Mouse (Mus musculus): ENCODE results near the gene Ehd4. TPM values are rescaled to one million over a fixed set of nuclear protein-coding genes. Genes with fewer than 3 reads are reported as not detected.

Ehd4 gene
- total and polyA plus RNA-seq, 3 experiments: 8.1 to 27.7 (median 9.8) TPM

GRCm38 (mm10) chr2:120114977-120115376, 39.4 kb downstream of the Ehd4 start:
- H3K79me2 ChIP-seq (replicated peaks; ENCODE audit: control insufficient read depth, extremely low read depth, insufficient read depth, poor library complexity, severe bottlenecking): no peaks in the 10 kb centered on the region
- H3K9me3 ChIP-seq (replicated peaks; ENCODE audit: low read length): no peaks in the 10 kb centered on the region
- H3K4me2 ChIP-seq (ENCODE audit: insufficient read depth, low read depth, poor library complexity, severe bottlenecking): no peak overlapping the region
- dilution Hi-C loops (cut with MboI; ENCODE audit: extremely low pct_ligation_motif_present, extremely low pct_unique_long_range_greater_than_20kb, low sequenced_read_pairs): no loop called here
- in situ Hi-C loops (cut with MboI; ENCODE audit: low pct_ligation_motif_present, low pct_unique_long_range_greater_than_20kb, low sequenced_read_pairs): no loop called here
- H3K27me3 ChIP-seq (replicated peaks): no peaks in the 10 kb centered on the region
- no peak overlapping the region for H3K4me3 ChIP-seq (replicated peaks in 1 of 3; ENCODE audit: low read depth in 2 of 3, low read length in 2 of 3, poor library complexity in 1 of 3)
- DNase-seq (ENCODE audit: extremely low read depth): no peak
- no peak overlapping the region for H3K9ac ChIP-seq (ENCODE audit: insufficient read depth, low read depth)
- TF ChIP-seq IRF4 (IDR thresholded peaks at IDR 0.05; ENCODE audit: low read depth, low read length) (no peak), HCFC1 (IDR thresholded peaks at IDR 0.05; ENCODE audit: low read depth, low read length) (no peak), EP300 (IDR thresholded peaks at IDR 0.05; ENCODE audit: low read length) (no peak), NRF1 (IDR thresholded peaks at IDR 0.05; ENCODE audit: low read depth, low read length) (no peak), ZNF384 (IDR thresholded peaks at IDR 0.05; ENCODE audit: low read depth, low read length) (no peak), CHD2 (IDR thresholded peaks at IDR 0.05; ENCODE audit: low read length) (no peak), MAFK (IDR thresholded peaks at IDR 0.05; ENCODE audit: insufficient replicate concordance, low read length) (no peak), POLR2AphosphoS2 (IDR thresholded peaks at IDR 0.05; ENCODE audit: low read depth, low read length) (no peak), CTCF (conservative IDR thresholded peaks at IDR 0.05 in 1 of 2, IDR thresholded peaks at IDR 0.05 in 1 of 2; ENCODE audit: low read depth in 2 of 2, low read length in 2 of 2) (no peak), TCF12 (IDR thresholded peaks at IDR 0.05; ENCODE audit: low read depth, low read length) (no peak), CHD1 (IDR thresholded peaks at IDR 0.05; ENCODE audit: low read depth, low read length) (no peak), ZC3H11A (IDR thresholded peaks at IDR 0.05; ENCODE audit: low read depth, low read length) (no peak), ETS1 (conservative IDR thresholded peaks at IDR 0.05; ENCODE audit: low read depth, low read length) (no peak), RCOR1 (conservative IDR thresholded peaks at IDR 0.05; ENCODE audit: low read depth, low read length) (no peak), MAX (IDR thresholded peaks at IDR 0.05; ENCODE audit: low read length) (no peak), GABPA (IDR thresholded peaks at IDR 0.05; ENCODE audit: insufficient replicate concordance, low read depth, low read length) (no peak), JUND (conservative IDR thresholded peaks at IDR 0.05; ENCODE audit: low read depth, low read length) (no peak), MYC (IDR thresholded peaks at IDR 0.05; ENCODE audit: low read depth, low read length) (no peak), TBP (conservative IDR thresholded peaks at IDR 0.05; ENCODE audit: low read depth, low read length) (no peak), MEF2A (IDR thresholded peaks at IDR 0.05; ENCODE audit: borderline replicate concordance, low read depth, low read length) (no peak)
- no peak overlapping the region for H3K27ac ChIP-seq (ENCODE audit: insufficient read depth, low read depth)
- peaks cover 4 to 32% of the 10 kb centered on the region in 2 experiments; a peak in 2 of 4 replicates for H3K4me1 ChIP-seq (ENCODE audit: control insufficient read depth in 1 of 2, insufficient read depth in 2 of 2)
- peaks cover 0 to 23% of the 10 kb centered on the region in 2 experiments for H3K36me3 ChIP-seq (replicated peaks in 1 of 2; ENCODE audit: control insufficient read depth in 1 of 2, insufficient read depth in 1 of 2, low read length in 1 of 2)

GRCm38 (mm10) chr2:120113963-120114362, 40.4 kb downstream of the Ehd4 start:
- Histone ChIP-seq H3K9me3 (replicated peaks; ENCODE audit: low read length) (no peaks in the 10 kb centered on the region), H3K4me3 (replicated peaks in 1 of 3; ENCODE audit: low read depth in 2 of 3, low read length in 2 of 3, poor library complexity in 1 of 3) (no peak overlapping the region), H3K79me2 (replicated peaks; ENCODE audit: control insufficient read depth, extremely low read depth, insufficient read depth, poor library complexity, severe bottlenecking) (no peaks in the 10 kb centered on the region), H3K9ac (ENCODE audit: insufficient read depth, low read depth) (no peak overlapping the region), H3K27me3 (replicated peaks) (no peaks in the 10 kb centered on the region), H3K27ac (ENCODE audit: insufficient read depth, low read depth) (no peak overlapping the region), H3K4me1 (ENCODE audit: control insufficient read depth in 1 of 2, insufficient read depth in 2 of 2) (peaks cover 4 to 38% of the 10 kb centered on the region in 2 experiments; a peak in 2 of 4 replicates), H3K4me2 (ENCODE audit: insufficient read depth, low read depth, poor library complexity, severe bottlenecking) (no peak overlapping the region), H3K36me3 (replicated peaks in 1 of 2; ENCODE audit: control insufficient read depth in 1 of 2, insufficient read depth in 1 of 2, low read length in 1 of 2) (peaks cover 0 to 25% of the 10 kb centered on the region in 2 experiments)
- DNase-seq (ENCODE audit: extremely low read depth): no peak
- in situ Hi-C loops (cut with MboI; ENCODE audit: low pct_ligation_motif_present, low pct_unique_long_range_greater_than_20kb, low sequenced_read_pairs) (no loop called here), dilution Hi-C loops (cut with MboI; ENCODE audit: extremely low pct_ligation_motif_present, extremely low pct_unique_long_range_greater_than_20kb, low sequenced_read_pairs) (no loop called here)
- TF ChIP-seq RAD21 (IDR thresholded peaks at IDR 0.05; ENCODE audit: low read depth, low read length) (no peak), CHD1 (IDR thresholded peaks at IDR 0.05; ENCODE audit: low read depth, low read length) (no peak), MAZ (IDR thresholded peaks at IDR 0.05; ENCODE audit: low read depth, low read length) (no peak), POLR2AphosphoS2 (IDR thresholded peaks at IDR 0.05; ENCODE audit: low read depth, low read length) (no peak), SIN3A (IDR thresholded peaks at IDR 0.05; ENCODE audit: low read length) (no peak)

Data from CH12.LX (cell line).